Mouse (Mus musculus): Measurements from ENCODE around the gene Ssxb1. TPM values are rescaled to one million over a fixed set of nuclear protein-coding genes. Genes with fewer than 3 reads are reported as not detected.
"Not testable (repeated sequence)": the region's sequence is repeated elsewhere in the genome, so short reads cannot be mapped to it uniquely, and the experiment has no call there.

The Ssxb1 gene
- not detected for polyA plus RNA-seq (2017; shearing (Covaris generic))

DNA sequence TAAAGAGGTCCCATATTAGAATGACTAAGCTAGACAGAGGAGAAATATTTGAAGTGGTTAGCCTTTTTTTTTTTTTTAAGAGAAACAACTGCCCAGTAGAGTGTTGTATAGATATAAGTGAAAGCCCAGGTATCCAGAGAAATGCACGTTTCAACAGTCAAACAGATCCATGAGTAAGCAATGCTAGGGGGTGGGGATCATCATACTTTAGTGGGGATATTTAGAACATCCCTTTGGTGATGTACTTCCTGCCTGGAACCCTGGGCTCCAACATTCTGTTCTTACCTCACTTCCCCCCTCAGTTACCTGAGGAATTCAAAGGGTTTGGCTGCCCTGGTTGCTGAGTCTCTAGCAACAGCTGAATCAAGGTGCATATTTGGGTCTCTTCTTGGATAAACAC, at the start of gene Ssxb1:
Gene Ssxb1, plus strand, starts transcription at position 301 of the 400 bp plus-strand sequence.
- ATAC-seq, result not testable (repeated sequence)

DNA sequence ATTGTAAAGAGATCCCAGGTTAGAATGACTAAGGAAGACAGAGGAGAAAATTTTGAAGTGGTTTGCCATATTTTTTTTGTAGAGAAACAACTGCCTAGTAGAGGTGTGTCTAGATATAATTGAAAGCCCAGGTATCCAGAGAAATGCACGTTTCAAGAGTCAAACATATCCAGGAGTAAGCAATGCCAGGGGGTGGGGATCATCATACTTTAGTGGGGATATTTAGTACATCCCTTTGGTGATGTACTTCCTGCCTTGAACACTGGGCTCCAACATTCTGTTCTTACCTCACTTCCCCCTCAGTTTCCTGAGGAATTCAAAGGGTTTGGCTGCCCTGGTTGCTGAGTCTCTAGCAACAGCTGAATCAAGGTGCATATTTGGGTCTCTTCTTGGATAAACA, 46.4 kb upstream of the Ssxb1 start, which contains the start of gene Ssxb9:
Gene Ssxb9, plus strand, starts transcription at position 301 of the 400 bp plus-strand sequence.
- not testable (repeated sequence) for ATAC-seq

DNA sequence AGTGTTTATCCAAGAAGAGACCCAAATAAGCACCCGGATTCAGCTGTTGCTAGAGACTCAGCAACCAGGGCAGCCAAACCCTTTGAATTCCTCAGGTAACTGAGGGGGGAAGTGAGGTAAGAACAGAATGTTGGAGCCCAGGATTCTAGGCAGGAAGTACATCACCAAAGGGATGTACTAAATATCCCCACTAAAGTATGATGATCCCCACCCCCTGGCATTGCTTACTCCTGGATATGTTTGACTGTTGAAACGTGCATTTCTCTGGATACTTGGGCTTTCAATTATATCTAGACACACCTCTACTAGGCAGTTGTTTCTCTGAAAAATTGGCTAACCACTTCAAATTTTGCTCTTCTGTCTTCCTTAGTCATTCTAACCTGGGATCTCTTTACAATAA, 48.5 kb downstream of the Ssxb1 start, which contains the start of gene Ssxb2:
Gene Ssxb2, minus strand, starts transcription at position 101 of the 400 bp plus-strand sequence.
- not testable (repeated sequence) for ATAC-seq

Other genes with a start within 250 kb of the Ssxb1 start
- 1 to 10 TPM; 3.2 to 4.2 TPM for gene Tbc1d25, start 237.1 kb upstream of the Ssxb1 start, polyA plus RNA-seq (2017; shearing (Covaris generic))
- 100 to 1,000 TPM; 131 to 160 TPM for gene Ebp, start 219.8 kb upstream of the Ssxb1 start, polyA plus RNA-seq (2017; shearing (Covaris generic))
- under 1 TPM; 0.30 to 0.33 TPM for gene Porcn, start 206.8 kb upstream of the Ssxb1 start, polyA plus RNA-seq (2017; shearing (Covaris generic))
- gene Ftsj1, start 160.9 kb upstream of the Ssxb1 start, polyA plus RNA-seq (2017; shearing (Covaris generic)), result 10 to 100 TPM; 17.9 to 25.1 TPM
- gene Slc38a5, start 142.2 kb upstream of the Ssxb1 start, polyA plus RNA-seq (2017; shearing (Covaris generic)), result not detected
- gene Ssxb10, start 85.9 kb upstream of the Ssxb1 start, polyA plus RNA-seq (2017; shearing (Covaris generic)), result not detected
- not detected for gene Ssxb9, start 46.3 kb upstream of the Ssxb1 start, polyA plus RNA-seq (2017; shearing (Covaris generic))
- gene Ssxb2, start 48.4 kb downstream of the Ssxb1 start, polyA plus RNA-seq (2017; shearing (Covaris generic)), result not detected
- gene Gm14459, start 111.6 kb downstream of the Ssxb1 start, polyA plus RNA-seq (2017; shearing (Covaris generic)), result not detected
- gene Ssxb6, start 134.9 kb downstream of the Ssxb1 start, polyA plus RNA-seq (2017; shearing (Covaris generic)), result not detected
- gene Ssxb3, start 178.5 kb downstream of the Ssxb1 start, polyA plus RNA-seq (2017; shearing (Covaris generic)), result not detected

All from CD4-positive, CD25-positive, alpha-beta regulatory T cell, adult 4 months (primary cell).